Mouse (Mus musculus) liver, embryonic 14.5 days (tissue): ENCODE measurements around the gene Supt4a.

Experiments used
- CTCF ChIP-seq: IDR thresholded peaks from 2 replicates; pipeline ENCODE4 v1.5.1; 2016; ENCODE audit warnings: antibody characterized with exemption, low read depth, control low read depth
- EP300 ChIP-seq: IDR thresholded peaks from 2 replicates; pipeline ENCODE4 v1.6.1; 2016; ENCODE audit warnings: antibody characterized with exemption, low read depth

GRCm38 (mm10) chr11:87725964-87726562, 11.3 kb upstream of the Supt4a start:
- TF ChIP-seq CTCF (no peak), EP300 (peak; percentile 99)
